8 mouse cellular contexts compared by ENCODE assay signal in the genomic region with DNA sequence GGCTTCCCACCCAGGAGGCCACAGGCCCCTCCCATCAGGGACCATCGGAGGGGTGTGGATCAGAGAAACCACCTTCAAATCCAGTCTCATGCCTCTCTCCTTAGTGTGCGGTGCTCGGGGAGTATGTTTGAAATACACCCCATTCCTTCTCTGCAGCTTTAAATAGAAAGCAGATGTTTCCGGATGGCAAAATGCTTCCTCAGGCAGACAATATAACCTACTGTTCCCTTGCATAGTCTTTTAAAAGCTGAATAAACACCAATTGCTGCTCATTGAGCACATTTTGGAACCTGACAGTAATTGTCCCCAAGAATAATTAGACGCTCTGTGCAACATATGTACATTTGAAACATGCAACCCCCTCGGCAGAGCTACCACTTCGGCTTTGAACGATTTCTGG. TPM values are rescaled to one million over a fixed set of nuclear protein-coding genes. Genes with fewer than 3 reads are reported as not detected.
A peak's percentile ranks its signal among the peaks of the same experiment; 100 is the strongest.
DNase-seq lines count a peak whose midpoint lies in the region; ATAC-seq and TF ChIP-seq lines count a peak whose summit lies in the region.

No protein-coding gene starts in this region.

- peak overlapping the region; percentile 87 for H3K27ac ChIP-seq in layer of hippocampus, adult 2 months
- H3K27ac ChIP-seq in forebrain, embryonic 16.5 days (ENCODE audit: low read length) = peak overlapping the region; percentile 79
- peak overlapping the region; percentile 39; the same call in 1 of the 2 replicates for H3K27ac ChIP-seq in limb, embryonic 15.5 days

- WGBS in forebrain, embryonic 16.5 days = 7% methylated on average over 8 of the region's 8 CpGs
- WGBS in limb, embryonic 15.5 days = 6% methylated on average over 8 of the region's 8 CpGs

- 0 out of 2 replicates have a peak overlapping the region, but pooled peaks have one; percentile 22 for H3K9ac ChIP-seq in forebrain, embryonic 16.5 days (replicated peaks; ENCODE audit: low read depth, low read length)
- no peak overlapping the region for H3K9ac ChIP-seq in limb, embryonic 15.5 days

- ATAC-seq in forebrain, embryonic 16.5 days = peak; percentile 54
- peak; percentile 3; the same call in 1 of the 2 replicates for ATAC-seq in limb, embryonic 15.5 days (ENCODE audit: insufficient number of reproducible peaks, low FRiP score, low TSS enrichment, low read depth)

- H3K36me3 ChIP-seq in forebrain, embryonic 16.5 days (ENCODE audit: control insufficient read depth, insufficient read depth) = no peaks in the 10 kb centered on the region
- no peaks in the 10 kb centered on the region for H3K36me3 ChIP-seq in limb, embryonic 15.5 days

- no peak overlapping the region; the same call in 1 of the 2 replicates for H3K4me3 ChIP-seq in layer of hippocampus, adult 2 months
- no peak overlapping the region for H3K4me3 ChIP-seq in forebrain, embryonic 16.5 days (replicated peaks; ENCODE audit: low read length)
- 0 out of 2 replicates have a peak overlapping the region, but pooled peaks have one; percentile 8 for H3K4me3 ChIP-seq in limb, embryonic 15.5 days

- TF ChIP-seq CTCF in layer of hippocampus, adult 2 months (conservative IDR thresholded peaks at IDR 0.05) = no peak

- peaks cover 57% of the 10 kb centered on the region for H3K4me1 ChIP-seq in forebrain, embryonic 16.5 days (replicated peaks; ENCODE audit: control insufficient read depth, insufficient read depth, low read length)
- H3K4me1 ChIP-seq in limb, embryonic 15.5 days = peaks cover 47% of the 10 kb centered on the region

- no peaks in the 10 kb centered on the region for H3K27me3 ChIP-seq in forebrain, embryonic 16.5 days (replicated peaks; ENCODE audit: control insufficient read depth, insufficient read depth, low read length)
- no peaks in the 10 kb centered on the region for H3K27me3 ChIP-seq in limb, embryonic 15.5 days

- H3K4me2 ChIP-seq in forebrain, embryonic 16.5 days (ENCODE audit: low read length) = peak overlapping the region; percentile 33
- peak overlapping the region; percentile 21 for H3K4me2 ChIP-seq in limb, embryonic 15.5 days

- DNase-seq in layer of hippocampus, adult 2 months (ENCODE audit: low spot score in 2 of 2) = peak; percentile 27 to 55
- DNase-seq in layer of hippocampus, postnatal 36 days = no peak
- DNase-seq in embryo, embryonic 10 days (ENCODE audit: low spot score) = peak; percentile 58
- DNase-seq in cerebellum, adult 9-10 months = no peak
- no peak for DNase-seq in cerebellum, adult 9-11 months
- DNase-seq in right cerebral cortex, postnatal 36 days (ENCODE audit: low spot score in 2 of 2) = no peak

- H3K9me3 ChIP-seq in forebrain, embryonic 16.5 days (ENCODE audit: control insufficient read depth, low read length) = no peaks in the 10 kb centered on the region
- H3K9me3 ChIP-seq in limb, embryonic 15.5 days = no peaks in the 10 kb centered on the region

RNA-seq across cellular contexts. Expression of a gene that starts 53.3 kb away (rescaled TPM):
- 10 to 100 TPM; 90.4 to 92.1 TPM for total RNA-seq in layer of hippocampus, adult 2 months (2021)
- total RNA-seq in layer of hippocampus, postnatal 36 days (2021) = 10 to 100 TPM; 88.6 to 92.1 TPM
- polyA plus RNA-seq in forebrain, embryonic 16.5 days (2015; fragmentation: Nextera tagmentation; extraction: Ambion mirVana) = 16.8 and 19.1 TPM in 2 replicates
- 20.7 and 20.8 TPM in 2 replicates for polyA plus RNA-seq in limb, embryonic 15.5 days (2015; fragmentation: Nextera tagmentation; extraction: Ambion mirVana)

Comparison
In these comparisons a context has a peak if more than half of its experiments do, and no peak if none do; other contexts are left out.
1. DNase-seq: peak in layer of hippocampus, adult 2 months (2 of 2) and embryo, embryonic 10 days (single experiment); none in layer of hippocampus, postnatal 36 days (0 of 2), cerebellum, adult 9-10 months (single experiment), cerebellum, adult 9-11 months (single experiment) and right cerebral cortex, postnatal 36 days (0 of 2).
2. Peak in every context shown above with its lines, with median percentiles within 50 percentile points of each other: H3K27ac ChIP-seq.